ENCODE assay signal across 12 mouse cellular contexts in the genomic region with DNA sequence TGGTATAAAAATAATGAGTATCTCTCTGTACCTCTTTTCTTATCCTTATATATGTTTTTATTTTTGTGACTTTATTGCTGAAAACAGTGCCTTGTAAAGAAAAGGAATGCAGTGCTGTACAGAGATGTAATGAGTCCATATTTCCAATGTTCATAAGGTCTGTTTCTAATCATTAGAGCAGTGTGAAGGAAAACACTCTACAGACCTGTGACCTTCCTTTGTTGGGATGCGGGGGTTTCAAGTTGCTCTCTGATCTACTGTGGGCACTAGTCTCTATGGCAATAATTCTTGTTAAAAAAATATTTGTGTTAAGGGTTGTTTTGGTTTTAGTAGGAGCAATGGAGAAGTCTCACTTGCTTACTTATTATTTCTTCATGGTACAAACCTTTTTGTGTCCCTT.
"Had no signal": no experiment of that assay in that cellular context is flagged by ENCODE, and none has a peak within 500 bp of the region (broad histone marks: within the 10 kb centered on the region; RNA-seq: fewer than 3 reads in every experiment).

No protein-coding gene starts in this region.

- DNase-seq: kidney, postnatal 25 days; lung, embryonic 14.5 days; lung, postnatal 10 days; lung, postnatal 4 days; right cerebral cortex, postnatal 25 days; thymus, postnatal 4 days had no signal

- ATAC-seq: intestine, postnatal 0 days; liver, embryonic 12.5 days; midbrain, embryonic 15.5 days had no signal

- H3K9me3 ChIP-seq: limb, embryonic 15.5 days; liver, embryonic 12.5 days; midbrain, embryonic 15.5 days; neural tube, embryonic 12.5 days had no signal

- H3K9ac ChIP-seq: limb, embryonic 15.5 days; liver, embryonic 12.5 days; lung, embryonic 14.5 days; midbrain, embryonic 15.5 days; neural tube, embryonic 12.5 days had no signal

- H3K36me3 ChIP-seq: limb, embryonic 15.5 days; liver, embryonic 12.5 days; midbrain, embryonic 15.5 days; neural tube, embryonic 12.5 days had no signal

- H3K4me3 ChIP-seq: limb, embryonic 15.5 days; liver, embryonic 12.5 days; midbrain, embryonic 15.5 days; neural tube, embryonic 12.5 days had no signal

- H3K4me2 ChIP-seq: limb, embryonic 15.5 days; liver, embryonic 12.5 days; lung, embryonic 14.5 days; midbrain, embryonic 11.5 days; midbrain, embryonic 15.5 days; neural tube, embryonic 12.5 days had no signal

- H3K4me1 ChIP-seq: limb, embryonic 15.5 days; liver, embryonic 12.5 days; midbrain, embryonic 15.5 days; neural tube, embryonic 12.5 days had no signal

- H3K27me3 ChIP-seq: limb, embryonic 15.5 days; liver, embryonic 12.5 days; midbrain, embryonic 15.5 days; neural tube, embryonic 12.5 days had no signal

- H3K27ac ChIP-seq: limb, embryonic 15.5 days; liver, embryonic 12.5 days; midbrain, embryonic 15.5 days; neural tube, embryonic 12.5 days had no signal
